Mouse (Mus musculus) left cerebral cortex, postnatal 10 days (tissue): ENCODE measurements at regions not wholly inside any gene's neighbourhood (a gene's known extent, or its start where the extent isn't known, plus 50 kb on each side); places are given as distances from the start of the nearest gene placed in this dataset.

Experiments used
- DNase-seq, 2 experiments: peaks; one replicate each; pipeline ENCODE4 v3.0.0; 2021 to 2022; ENCODE audit warnings: low spot score in 2 of 2, mixed read lengths in 1 of 2; ENCODE audit errors: extremely low spot score in 1 of 2
- intact Hi-C: fragments of 180-260 bp; cut with DNase I; formaldehyde crosslinking; loops from one replicate; pipeline ENCODE4 v1.15.1; 2025

DNA sequence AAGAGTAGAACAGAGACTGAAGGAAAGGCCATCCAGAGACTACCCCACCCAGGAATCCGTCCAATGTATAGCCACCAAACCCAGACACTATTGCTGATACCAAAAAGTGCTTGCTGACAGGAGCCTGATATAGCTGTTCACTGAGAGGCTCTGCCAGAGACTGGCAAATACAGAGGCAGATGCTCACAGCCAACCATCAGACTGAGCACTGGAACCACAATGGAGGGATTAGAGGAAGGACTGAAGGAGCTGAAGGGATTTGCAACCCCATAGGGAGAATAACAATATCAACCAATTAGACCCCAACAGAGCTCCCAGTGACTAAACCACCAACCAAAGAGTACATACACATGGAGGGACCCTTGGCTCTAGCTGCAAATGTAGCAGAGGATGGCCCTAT is 1389.8 kb upstream of the Zeb2 start:
- DNase-seq, result no peak
- intact Hi-C loops, result no loop called here

DNA sequence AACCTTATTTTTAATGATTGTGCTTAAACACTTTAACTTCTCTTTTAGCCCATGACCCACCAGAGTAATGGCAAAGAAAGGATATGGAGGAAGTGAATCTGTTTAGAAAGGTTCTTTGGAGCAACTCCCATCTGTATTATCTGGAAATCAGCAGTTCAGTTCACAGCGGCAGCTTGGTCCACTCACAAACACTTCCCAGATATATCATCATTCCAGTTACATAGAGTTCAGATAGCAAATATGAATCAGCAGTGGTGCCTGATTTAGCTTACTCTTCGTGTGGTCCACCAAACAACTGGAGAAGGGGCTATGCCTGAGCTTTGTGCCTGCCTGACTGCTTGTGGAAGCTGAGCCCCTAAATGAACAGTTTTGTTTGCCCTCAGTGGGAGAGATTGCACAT is 1385.9 kb upstream of the Zeb2 start:
- no peak for DNase-seq
- intact Hi-C loops, result no loop called here

GRCm38 (mm10) chr2:46492299-46492698 is 1375.1 kb upstream of the Zeb2 start:
- intact Hi-C loops, result no loop called here
- DNase-seq, result no peak

- intact Hi-C loops, result no loop called here
- DNase-seq, result no peak
Measured at GRCm38 (mm10) chr2:46491081-46491480, 1373.9 kb upstream of the Zeb2 start.

DNA sequence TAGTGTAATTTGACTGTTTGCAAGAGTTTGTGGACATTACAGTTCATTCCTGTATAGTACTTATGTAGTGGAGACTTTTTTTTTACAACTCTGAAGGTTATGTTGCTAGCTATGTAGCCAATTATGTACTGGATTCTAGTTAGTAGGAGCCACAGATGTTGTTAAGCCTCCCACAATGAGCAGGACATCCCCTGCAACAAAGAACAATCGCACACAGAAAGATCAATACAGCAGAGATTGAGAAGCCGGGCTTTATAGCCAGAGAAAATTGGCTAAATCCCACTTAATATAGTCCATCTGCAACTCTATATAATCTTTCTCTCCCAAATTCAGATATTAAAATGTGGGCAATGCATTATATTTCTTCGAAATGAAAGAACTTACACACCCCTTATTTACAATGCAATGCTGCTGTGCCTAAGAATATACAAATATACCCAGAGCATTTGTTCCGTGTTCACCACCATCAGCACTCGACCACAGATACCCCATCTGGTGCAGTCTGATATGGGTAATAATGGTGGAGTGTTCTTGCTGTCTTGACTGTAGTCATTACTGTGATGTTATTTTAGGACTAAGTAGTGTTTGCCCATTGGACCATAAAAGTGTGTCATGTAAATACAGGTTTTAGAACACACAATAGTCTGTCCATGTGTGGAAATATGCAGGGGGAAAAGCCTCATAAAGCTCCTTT is 1351.9 kb upstream of the Zeb2 start:
- no peak for DNase-seq
- intact Hi-C loops, result no loop called here

GRCm38 (mm10) chr2:46465389-46465788 is 1348.2 kb upstream of the Zeb2 start:
- intact Hi-C loops, result no loop called here
- DNase-seq, result peak in 1 of 2 experiments; percentile 22

GRCm38 (mm10) chr2:46464913-46465312 is 1347.7 kb upstream of the Zeb2 start:
- no peak for DNase-seq
- intact Hi-C loops, result no loop called here

DNA sequence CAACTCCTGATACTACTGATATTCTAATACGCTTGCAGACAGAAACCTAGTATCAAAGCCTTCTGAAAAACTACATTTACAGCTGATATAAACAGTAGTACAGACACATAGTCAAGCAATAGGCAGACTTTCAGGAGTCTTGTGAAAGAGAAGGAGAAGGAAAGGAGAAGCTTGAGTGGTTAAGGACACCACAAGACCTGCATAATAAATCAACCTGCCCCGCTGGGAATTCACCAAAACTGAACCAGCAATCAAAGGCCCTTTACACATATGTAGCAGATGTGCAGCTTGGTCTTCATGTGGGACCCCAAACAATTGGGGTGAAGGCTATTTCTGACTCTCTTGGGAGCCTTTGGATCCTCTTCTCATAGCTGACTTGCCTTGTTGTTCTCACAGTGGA is 1345.5 kb upstream of the Zeb2 start:
- intact Hi-C loops, result no loop called here

DNA sequence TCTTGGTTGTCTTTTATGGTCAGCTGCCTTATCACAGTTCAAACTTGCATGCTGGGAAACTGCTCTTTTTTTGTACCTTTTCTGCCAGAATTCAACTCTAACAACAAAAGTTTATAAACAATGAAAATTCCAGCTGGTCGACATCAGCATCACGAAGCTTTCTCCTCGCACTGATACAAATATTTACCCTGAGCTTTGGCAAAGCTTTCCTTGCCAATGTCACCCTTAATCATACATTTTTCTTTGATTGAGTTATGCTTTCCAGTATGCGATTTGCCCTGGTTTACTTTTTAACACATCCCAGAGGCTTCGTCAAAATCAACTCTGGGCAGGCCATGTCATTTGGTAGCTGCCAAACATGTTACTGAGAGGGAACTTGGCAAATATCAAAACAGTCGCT is 1333.5 kb upstream of the Zeb2 start:
- intact Hi-C loops, result no loop called here
- no peak for DNase-seq

More for the DNA sequence above, 1345.5 kb upstream of the Zeb2 start:
- DNase-seq, result no peak

GRCm38 (mm10) chr2:46445306-46445705 is 1328.1 kb upstream of the Zeb2 start:
- DNase-seq, result no peak
- intact Hi-C loops, result loop anchor here (2.0 kb wide), 1 partner anchor 1333 kb away; no protein-coding TSS in a partner anchor

- peak; percentile 35 to 63 for DNase-seq
- intact Hi-C loops, result loop anchor here (2.0 kb wide), 1 partner anchor 1331 kb away; no protein-coding TSS in a partner anchor
Measured at GRCm38 (mm10) chr2:46443686-46444180, 1326.5 kb upstream of the Zeb2 start.

- intact Hi-C loops, result no loop called here
- peak in 1 of 2 experiments; percentile 24 for DNase-seq
Measured at GRCm38 (mm10) chr2:46443061-46443685, 1326.0 kb upstream of the Zeb2 start.

DNA sequence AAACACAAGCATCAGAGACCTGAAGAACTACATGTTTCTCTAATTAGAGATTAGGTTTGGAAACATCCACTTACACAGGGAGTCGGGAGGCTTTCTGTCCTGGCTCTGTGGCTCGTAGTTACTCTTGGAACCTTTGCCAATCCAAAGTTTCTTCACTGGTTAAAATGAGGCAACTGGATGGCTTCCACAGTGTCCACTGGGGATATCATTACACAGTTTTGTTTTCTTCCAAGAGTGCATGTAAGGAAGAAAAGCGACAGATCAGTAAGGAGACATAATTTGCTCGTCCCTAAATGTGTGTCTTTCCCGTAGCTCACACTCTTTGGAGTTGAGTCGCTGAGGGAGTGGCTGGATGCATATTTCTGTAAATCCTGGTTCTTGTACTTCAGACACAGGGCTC is 1325.4 kb upstream of the Zeb2 start:
- intact Hi-C loops, result no loop called here
- DNase-seq, result no peak

GRCm38 (mm10) chr2:46441927-46442326 is 1324.7 kb upstream of the Zeb2 start:
- intact Hi-C loops, result no loop called here
- DNase-seq, result no peak

GRCm38 (mm10) chr2:46441348-46441747 is 1324.2 kb upstream of the Zeb2 start:
- intact Hi-C loops, result no loop called here
- no peak for DNase-seq

- no peak for DNase-seq
- intact Hi-C loops, result no loop called here
Measured at GRCm38 (mm10) chr2:46440038-46440437, 1322.8 kb upstream of the Zeb2 start.

DNA sequence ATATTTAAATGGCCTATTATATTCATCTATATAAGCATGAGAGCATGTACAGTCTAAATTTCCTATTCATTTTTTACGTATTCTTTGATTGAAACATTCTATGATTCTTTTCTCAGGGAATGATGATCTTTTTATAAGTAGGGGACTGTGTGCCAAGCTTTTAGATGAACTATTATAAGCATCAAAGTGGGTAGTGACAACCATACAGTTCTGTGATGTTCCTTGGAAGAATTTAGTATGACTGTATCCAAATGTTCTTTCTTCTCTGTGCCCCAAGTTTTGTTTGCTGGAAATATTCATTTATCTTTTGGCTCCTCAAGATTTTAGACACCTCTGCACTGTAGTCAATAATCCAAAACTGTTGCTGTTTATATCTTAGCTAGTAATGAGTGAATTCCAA is 1301.1 kb upstream of the Zeb2 start:
- no peak for DNase-seq
- intact Hi-C loops, result no loop called here

DNA sequence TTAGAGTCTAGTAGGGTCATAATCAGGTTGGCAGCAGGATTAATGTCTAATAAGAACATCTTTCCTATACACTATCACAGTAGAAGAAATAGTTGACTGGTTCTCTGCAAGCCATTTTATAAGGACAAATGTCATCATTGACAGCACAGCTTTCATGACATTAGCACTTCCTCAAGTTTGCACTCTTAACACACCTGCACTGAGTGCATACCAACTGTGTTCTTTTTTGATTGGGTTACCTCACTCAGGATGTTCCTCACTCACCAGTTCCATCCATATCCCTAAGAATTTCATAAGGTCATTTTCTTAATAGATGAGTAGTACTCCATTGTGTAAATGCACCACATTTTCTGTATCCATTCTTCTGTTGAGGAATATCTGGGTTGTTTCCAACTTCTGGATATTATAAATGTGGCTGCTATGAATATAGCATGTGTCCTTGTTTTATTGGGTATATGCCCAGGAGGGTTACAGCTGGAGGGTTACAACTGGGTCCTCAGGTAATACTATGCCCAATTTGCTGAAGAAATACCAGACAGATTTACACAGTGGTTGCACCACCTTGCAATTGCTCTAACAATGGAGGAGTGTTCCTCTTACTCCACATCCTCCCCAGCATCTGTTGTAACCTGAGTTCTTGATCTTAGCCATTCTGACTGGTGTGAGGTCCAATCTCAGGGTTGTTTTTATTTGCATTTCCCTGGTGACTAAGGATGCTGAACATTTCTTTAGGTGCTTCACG is 1285.3 kb upstream of the Zeb2 start:
- intact Hi-C loops, result no loop called here
- DNase-seq, result no peak

DNA sequence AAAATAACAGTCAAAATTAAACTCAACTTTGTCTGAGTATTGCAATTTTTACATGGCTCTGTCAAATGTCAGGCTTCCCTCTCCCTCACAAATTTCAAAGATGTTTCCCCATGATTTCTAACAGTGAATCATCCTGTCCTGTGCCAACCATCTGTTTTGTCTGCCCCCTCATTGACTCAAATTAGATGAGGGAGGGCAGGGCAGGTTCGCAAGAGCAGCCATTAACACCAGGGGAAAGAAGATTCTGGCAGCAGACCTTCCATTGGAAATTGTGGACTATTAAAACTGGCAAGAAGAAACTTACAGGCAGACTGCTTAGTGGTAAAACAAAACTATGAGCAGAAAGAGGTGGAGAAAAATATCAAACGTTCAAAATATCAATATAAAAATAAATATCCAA is 1277.0 kb upstream of the Zeb2 start:
- no peak for DNase-seq
- intact Hi-C loops, result no loop called here
